Mouse (Mus musculus) testis, adult 2 months (tissue): ENCODE results near the gene 2210010C04Rik. TPM values are rescaled to one million over a fixed set of nuclear protein-coding genes. Genes with fewer than 3 reads are reported as not detected.

ENCODE experiments used
- H3K27ac ChIP-seq: fragments of 200-500 bp; 2 replicates; pipeline ENCODE4 v1.5.1; 2012; ENCODE audit warnings: low read depth, low read length; ENCODE audit not compliant: control insufficient read depth, insufficient read depth
- H3K27me3 ChIP-seq: fragments of 200-500 bp; 2 replicates; pipeline ENCODE4 v1.6.1; 2012; ENCODE audit warnings: mild to moderate bottlenecking, low read length, moderate library complexity; ENCODE audit not compliant: control insufficient read depth, insufficient read depth
- H3K36me3 ChIP-seq: fragments of 200-500 bp; 2 replicates; pipeline ENCODE4 v1.6.1; 2012; ENCODE audit warnings: mild to moderate bottlenecking, low read length; ENCODE audit not compliant: control insufficient read depth, insufficient read depth
- H3K4me1 ChIP-seq: fragments of 200-500 bp; 2 replicates; pipeline ENCODE4 v1.6.1; 2012; ENCODE audit warnings: low read length; ENCODE audit not compliant: control insufficient read depth, insufficient read depth
- H3K4me3 ChIP-seq: fragments of 200-500 bp; 2 replicates; pipeline ENCODE4 v1.5.1; 2012; ENCODE audit warnings: low read depth, mild to moderate bottlenecking, low read length, moderate library complexity, mixed read lengths; ENCODE audit not compliant: control insufficient read depth
- CTCF ChIP-seq: fragments of 200-500 bp; IDR thresholded peaks from 2 replicates; pipeline ENCODE4 v1.5.1; 2012; ENCODE audit warnings: low read depth, mild to moderate bottlenecking, inconsistent platforms, low read length, moderate library complexity; ENCODE audit not compliant: control insufficient read depth, insufficient read depth, insufficient replicate concordance
- POLR2A ChIP-seq: fragments of 200-500 bp; IDR thresholded peaks from 2 replicates; pipeline ENCODE4 v1.6.1; 2012; ENCODE audit warnings: low read depth, mild to moderate bottlenecking, inconsistent platforms, low read length, moderate library complexity; ENCODE audit not compliant: control insufficient read depth
- polyA plus RNA-seq: library from polyadenylated mRNA; depleted of rRNA; stranded (reverse); fragments of >200 nt; gene quantifications from 2 replicates; pipeline ENCODE4 v1.2.3, GENCODE M21; 2012; rRNA removed

The 2210010C04Rik gene
- 0.29 and 0.41 TPM in 2 replicates for polyA plus RNA-seq

DNA sequence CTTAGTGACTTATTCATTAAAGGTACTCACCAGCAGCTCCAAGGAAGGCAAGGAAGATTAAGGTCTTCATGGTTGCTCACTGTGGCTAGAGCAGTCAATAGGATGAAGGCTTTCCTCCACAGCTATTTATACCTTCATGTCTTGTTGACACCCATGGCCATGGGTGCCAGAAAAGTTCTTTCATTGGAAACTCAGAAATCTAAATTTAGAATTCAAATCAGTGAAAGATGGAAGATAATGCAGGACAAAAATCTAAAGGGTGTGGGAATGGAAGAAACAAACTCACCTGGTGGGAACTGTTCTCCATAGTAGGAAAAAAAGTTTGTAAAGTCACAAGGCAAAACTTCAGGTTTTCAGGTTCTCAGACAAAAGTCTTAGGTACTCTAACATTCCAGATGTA lies at the start of gene 2210010C04Rik:
Gene 2210010C04Rik (minus strand): TSS at position 101 of the 400 bp plus-strand sequence.
- Histone ChIP-seq H3K4me1 (no peaks in the 10 kb centered on the region), H3K27me3 (no peaks in the 10 kb centered on the region), H3K27ac (no peak within 1 kb of the TSS), H3K36me3 (no peaks in the 10 kb centered on the region), H3K4me3 (no peak within 1 kb of the TSS)
- TF ChIP-seq CTCF = no peak

DNA sequence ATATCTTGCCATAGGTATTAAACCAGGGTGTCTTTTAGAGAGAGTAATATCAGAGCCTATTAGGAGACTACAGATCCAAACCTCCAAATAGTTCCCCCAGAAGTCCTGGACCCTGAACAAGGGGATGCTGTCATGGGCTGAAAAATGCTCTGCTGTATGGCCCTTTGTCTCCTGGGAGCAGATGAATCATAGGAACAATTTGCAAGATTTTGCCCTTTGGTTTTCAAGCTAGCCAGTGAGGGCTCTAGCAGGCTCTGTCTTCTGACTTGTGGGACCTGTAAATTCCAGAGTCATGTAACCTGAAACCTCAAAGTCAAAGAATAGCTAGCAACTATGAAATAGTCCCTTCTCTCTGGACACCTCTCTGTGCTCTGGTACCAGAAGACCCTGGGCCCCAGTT lies 44.8 kb upstream of the 2210010C04Rik start:
- H3K27ac ChIP-seq = no peak overlapping the region
- no peak overlapping the region for H3K4me3 ChIP-seq
- no peaks in the 10 kb centered on the region for H3K36me3 ChIP-seq
- H3K27me3 ChIP-seq = no peaks in the 10 kb centered on the region
- TF ChIP-seq POLR2A = no peak
- TF ChIP-seq CTCF = no peak
- no peaks in the 10 kb centered on the region for H3K4me1 ChIP-seq

DNA sequence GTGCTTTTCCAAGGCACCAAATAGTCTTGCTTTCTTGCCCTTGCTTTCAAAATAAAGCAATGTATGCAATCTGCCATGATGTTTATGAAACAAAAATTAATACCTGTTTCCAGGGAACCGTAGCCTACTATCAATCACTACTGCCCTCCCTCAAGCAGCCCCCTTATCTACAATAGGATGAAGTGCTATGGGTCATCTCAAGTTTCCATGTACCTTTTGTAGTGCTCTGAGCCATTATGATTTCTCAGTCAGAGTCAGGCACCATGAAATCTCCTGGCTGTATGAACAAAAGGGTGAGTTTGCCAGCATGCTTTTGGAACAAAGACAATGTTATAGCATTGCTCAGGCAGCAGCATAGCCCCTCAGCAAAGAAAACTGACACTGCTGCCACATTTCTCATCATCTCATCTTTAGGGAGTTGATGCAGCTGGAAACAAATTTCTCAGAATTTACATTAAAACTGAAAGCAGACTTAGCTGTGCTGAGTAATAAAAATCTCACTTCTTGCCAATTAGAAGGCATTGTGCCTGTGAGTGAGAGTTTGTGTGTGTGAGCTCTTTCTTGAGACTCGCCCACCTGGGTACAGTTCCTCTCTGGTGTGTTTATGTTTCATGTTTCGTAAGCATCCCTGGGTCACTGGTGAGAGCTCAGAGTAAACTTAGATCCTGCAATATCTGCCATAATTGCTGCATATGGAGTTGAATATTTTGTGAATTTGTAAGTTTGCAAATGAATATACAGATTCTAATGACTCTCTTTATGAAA lies 43.4 kb upstream of the 2210010C04Rik start:
- TF ChIP-seq POLR2A = no peak
- TF ChIP-seq CTCF = no peak
- Histone ChIP-seq H3K4me1 (no peaks in the 10 kb centered on the region), H3K27ac (no peak overlapping the region), H3K4me3 (no peak overlapping the region), H3K36me3 (no peaks in the 10 kb centered on the region), H3K27me3 (no peaks in the 10 kb centered on the region)

DNA sequence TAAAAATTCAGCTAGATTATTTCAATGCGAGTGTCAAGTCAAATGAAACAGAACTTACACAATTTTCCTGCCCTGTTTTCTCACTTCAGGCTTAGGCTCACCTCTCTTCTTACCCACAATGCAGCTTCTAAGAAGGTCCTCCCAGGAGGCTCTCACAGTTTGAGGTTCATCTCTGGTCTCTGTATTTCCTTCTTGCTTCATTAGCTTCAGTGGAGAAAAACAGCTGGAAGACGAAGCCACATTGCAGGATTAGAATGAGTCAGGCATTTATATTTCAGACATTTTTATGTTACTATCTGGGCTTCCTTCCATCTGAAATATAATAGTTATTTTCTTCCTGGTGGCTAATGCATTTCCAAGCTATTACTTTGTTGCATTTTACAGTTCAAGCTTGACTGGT lies 40.4 kb upstream of the 2210010C04Rik start:
- H3K4me1 ChIP-seq = no peaks in the 10 kb centered on the region
- no peak for TF ChIP-seq CTCF
- TF ChIP-seq POLR2A = no peak

DNA sequence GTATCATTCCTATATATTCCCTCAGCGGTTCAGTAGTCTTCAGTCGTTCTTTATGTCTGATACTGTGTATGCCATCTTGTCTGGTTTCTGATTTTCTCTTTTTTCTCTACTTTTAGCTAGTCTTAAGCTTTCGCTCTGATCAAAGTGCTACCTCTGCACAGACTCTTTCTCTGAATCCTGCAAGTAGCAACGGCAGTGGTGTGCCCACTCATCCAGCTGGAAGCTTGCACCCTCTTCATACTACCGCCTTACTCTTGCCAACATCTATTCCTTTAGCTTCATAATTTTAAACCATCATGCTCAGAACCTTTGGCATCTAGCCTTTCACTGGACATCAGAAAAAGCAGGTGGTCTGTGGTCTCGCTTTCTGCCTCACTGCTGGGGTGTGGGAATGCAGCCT lies 28.0 kb upstream of the 2210010C04Rik start:
- H3K36me3 ChIP-seq = no peaks in the 10 kb centered on the region
- H3K4me1 ChIP-seq = no peaks in the 10 kb centered on the region; the same call in 1 of the 2 replicates

More for the DNA sequence above, 40.4 kb upstream of the 2210010C04Rik start:
- no peak overlapping the region for H3K27ac ChIP-seq
- H3K36me3 ChIP-seq = no peaks in the 10 kb centered on the region
- no peaks in the 10 kb centered on the region for H3K27me3 ChIP-seq
- no peak overlapping the region for H3K4me3 ChIP-seq

DNA sequence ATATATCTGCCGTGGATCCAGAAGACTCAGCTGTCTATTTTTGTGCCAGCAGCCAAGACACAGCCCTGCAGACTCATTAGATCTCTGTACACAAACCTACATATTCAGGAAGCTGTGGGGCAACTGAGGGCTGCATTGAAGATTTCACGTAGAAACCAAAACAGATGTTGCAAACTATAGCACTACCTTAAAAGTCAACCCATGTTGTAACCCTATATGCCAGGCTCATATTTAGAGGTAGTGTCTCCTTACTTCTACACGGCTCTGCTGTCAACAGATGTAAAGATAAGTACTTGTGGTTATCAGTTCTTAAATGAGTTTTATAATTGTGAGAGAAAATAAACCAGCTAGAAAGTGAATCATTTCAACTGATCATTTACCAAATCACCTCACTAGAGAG lies 27.4 kb upstream of the 2210010C04Rik start:
- no peak for TF ChIP-seq POLR2A
- no peak for TF ChIP-seq CTCF
- Histone ChIP-seq H3K36me3 (no peaks in the 10 kb centered on the region), H3K4me3 (no peak overlapping the region)

More for the DNA sequence above, 28.0 kb upstream of the 2210010C04Rik start:
- no peak for TF ChIP-seq CTCF
- no peak for TF ChIP-seq POLR2A
- Histone ChIP-seq H3K27me3 (no peaks in the 10 kb centered on the region), H3K4me3 (no peak overlapping the region), H3K27ac (no peak overlapping the region)

DNA sequence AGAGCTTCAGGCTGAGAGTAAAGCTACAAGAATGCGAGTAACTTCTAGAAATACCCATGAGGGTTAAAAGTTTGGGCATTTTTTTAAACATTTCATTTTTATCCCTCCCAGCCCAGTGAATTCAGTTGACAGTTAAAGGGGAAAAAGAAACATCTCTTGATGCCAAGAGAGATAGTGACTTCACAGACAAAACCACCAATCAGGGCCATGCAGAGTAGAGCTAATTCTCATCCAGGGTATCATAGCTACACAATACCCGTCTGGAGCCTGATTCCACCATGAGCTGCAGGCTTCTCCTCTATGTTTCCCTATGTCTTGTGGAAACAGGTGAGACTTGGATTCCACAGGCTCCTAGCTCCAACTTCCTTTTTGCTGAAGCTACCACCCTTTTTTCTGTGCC lies 26.8 kb upstream of the 2210010C04Rik start:
- Histone ChIP-seq H3K4me1 (no peaks in the 10 kb centered on the region; the same call in 1 of the 2 replicates), H3K27me3 (no peaks in the 10 kb centered on the region), H3K36me3 (no peaks in the 10 kb centered on the region), H3K27ac (peak overlapping the region; percentile 90), H3K4me3 (no peak overlapping the region)
- no peak for TF ChIP-seq CTCF
- TF ChIP-seq POLR2A = no peak

More for the DNA sequence above, 27.4 kb upstream of the 2210010C04Rik start:
- no peaks in the 10 kb centered on the region; the same call in 1 of the 2 replicates for H3K4me1 ChIP-seq
- no peaks in the 10 kb centered on the region for H3K27me3 ChIP-seq
- H3K27ac ChIP-seq = no peak overlapping the region
